Mouse (Mus musculus): ENCODE measurements around the gene Stip1.

DNA sequence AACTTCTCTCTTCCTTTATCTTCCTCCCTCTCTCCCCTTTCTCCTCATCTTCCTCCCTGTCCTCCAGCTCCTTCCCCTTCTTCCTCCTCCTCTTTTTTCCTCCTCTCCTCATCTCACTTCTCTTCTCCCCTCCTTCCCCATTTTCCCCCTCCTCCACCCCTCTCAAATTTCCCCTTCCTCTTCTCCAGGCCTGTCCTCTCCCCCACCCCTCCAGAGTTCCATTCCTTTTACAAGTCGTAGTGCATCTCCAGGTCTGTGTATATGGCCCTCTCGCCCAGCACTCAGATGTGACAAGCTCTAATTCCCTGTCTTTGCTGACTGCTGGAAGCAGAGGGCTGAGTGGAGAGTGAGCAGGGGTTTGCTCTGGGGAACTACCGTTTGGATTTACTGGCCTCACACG, 31.0 kb upstream of the Stip1 start:
- no peak for TF ChIP-seq CTCF (IDR thresholded peaks at IDR 0.05; ENCODE audit: borderline replicate concordance, insufficient read depth, low read length)
- no peak for TF ChIP-seq POLR2A (IDR thresholded peaks at IDR 0.05; ENCODE audit: low read depth, low read length)
